Mouse (Mus musculus): ENCODE data around the gene Wap.

DNA sequence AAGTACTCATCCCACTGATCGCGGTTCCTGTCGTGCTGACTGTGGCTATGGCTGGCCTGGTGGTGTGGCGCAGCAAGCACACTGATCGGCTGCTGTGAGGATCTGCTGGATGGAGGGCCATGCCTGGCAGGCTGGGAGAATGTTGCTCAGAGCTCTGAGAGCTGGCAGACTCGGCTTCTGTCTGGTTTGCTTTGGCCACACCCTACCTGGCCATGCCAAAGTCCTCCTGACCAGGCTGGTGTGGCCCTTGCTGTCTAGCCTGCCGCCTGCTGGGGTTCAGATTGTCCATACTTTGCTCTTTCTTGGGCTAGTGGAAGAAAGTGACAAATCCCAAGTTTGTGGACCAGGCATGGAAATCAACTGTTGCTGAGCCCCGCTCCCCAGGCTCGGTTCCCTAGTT is 38.2 kb upstream of the Wap start:
- no peak for TF ChIP-seq CTCF (IDR thresholded peaks at IDR 0.05; ENCODE audit: insufficient read depth, low read length)
- no peak for TF ChIP-seq POLR2A (IDR thresholded peaks at IDR 0.05; ENCODE audit: borderline replicate concordance, extremely low read depth, low read depth, low read length)
